Mouse (Mus musculus) cerebellum, postnatal 36 days (tissue): ENCODE data around the gene Perp.

ENCODE experiments used
- DNase-seq, 2 experiments: peaks; one replicate each; pipeline ENCODE4 v3.0.0; 2021 to 2022; ENCODE audit warnings: mixed read lengths in 2 of 2

The Perp gene

GRCm38 (mm10) chr10:18864753-18865152, 19.9 kb downstream of the Perp start:
- no peak for DNase-seq

- no peak for DNase-seq
These were observed 26.2 kb downstream of the Perp start for GRCm38 (mm10) chr10:18870990-18871389.

- no peak for DNase-seq
These were observed 31.4 kb downstream of the Perp start for GRCm38 (mm10) chr10:18876211-18876610.

- DNase-seq = no peak
These were observed 33.3 kb downstream of the Perp start for GRCm38 (mm10) chr10:18878111-18878510.

GRCm38 (mm10) chr10:18879160-18879559, 34.3 kb downstream of the Perp start:
- DNase-seq = no peak

DNA sequence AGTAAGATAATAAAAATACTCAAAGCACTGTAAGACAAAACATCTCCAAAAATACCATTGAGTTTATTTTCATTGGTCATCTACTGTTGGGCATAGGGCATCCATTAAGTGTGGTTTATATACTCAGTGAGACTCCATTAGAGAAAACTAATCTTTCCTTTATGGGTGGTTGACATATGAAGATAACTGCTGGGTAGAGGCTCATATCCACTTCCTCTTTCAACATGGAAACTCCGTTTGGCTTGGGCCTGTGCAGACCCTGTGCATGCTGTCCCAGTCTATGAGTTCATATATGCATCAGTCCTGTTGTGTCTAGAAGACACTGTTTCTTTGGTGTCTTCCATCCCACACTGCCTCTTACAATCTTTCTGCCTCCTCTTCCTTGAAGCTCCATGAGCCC, 34.9 kb downstream of the Perp start:
- no peak for DNase-seq

- no peak for DNase-seq
These were observed 37.4 kb downstream of the Perp start for GRCm38 (mm10) chr10:18882190-18882589.

GRCm38 (mm10) chr10:18886918-18887625, 42.3 kb downstream of the Perp start:
- DNase-seq = peak; percentile 38

GRCm38 (mm10) chr10:18888751-18889150, 43.9 kb downstream of the Perp start:
- DNase-seq = no peak

- DNase-seq = no peak
These were observed 44.4 kb downstream of the Perp start for GRCm38 (mm10) chr10:18889255-18889654.

DNA sequence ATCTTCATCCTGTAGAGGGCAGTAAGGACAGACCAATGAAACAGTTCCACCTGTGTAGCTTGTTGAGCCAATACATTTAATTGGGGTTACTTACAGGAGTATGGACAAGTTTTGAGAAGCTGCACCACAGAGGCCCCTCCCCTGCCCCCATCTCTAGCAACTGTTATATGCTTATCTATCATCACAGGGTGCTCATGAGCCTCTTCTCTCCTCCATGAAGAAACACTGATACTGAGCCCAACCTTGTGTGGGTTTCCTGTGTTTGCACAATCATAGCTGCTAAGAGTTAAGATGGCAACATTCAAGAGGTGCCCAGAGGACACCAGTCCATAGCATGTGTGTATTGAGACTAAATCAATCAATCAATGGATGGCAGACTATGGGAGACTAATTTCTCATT, 46.3 kb downstream of the Perp start:
- no peak for DNase-seq

GRCm38 (mm10) chr10:18892102-18892501, 47.3 kb downstream of the Perp start:
- DNase-seq = no peak

- no peak for DNase-seq
These were observed 49.7 kb downstream of the Perp start for GRCm38 (mm10) chr10:18894259-18895166.

GRCm38 (mm10) chr10:18904108-18904507, 59.3 kb downstream of the Perp start:
- DNase-seq = peak; percentile 50 to 55
